Mouse (Mus musculus) neural tube, embryonic 12.5 days (tissue): Measurements from ENCODE around the gene Ap4s1. TPM values are rescaled to one million over a fixed set of nuclear protein-coding genes. Genes with fewer than 3 reads are reported as not detected.
"Not testable (repeated sequence)": the region's sequence is repeated elsewhere in the genome, so short reads cannot be mapped to it uniquely, and the experiment has no call there.

Experiments used
- ATAC-seq: fragments of 200-750 bp; cut with Nextera tagmentation; 2 replicates; pipeline ENCODE4 v1.8.0; 2017; ENCODE audit warnings: low read depth, mild to moderate bottlenecking, moderate TSS enrichment, moderate library complexity; ENCODE audit not compliant: low FRiP score
- H3K27ac ChIP-seq: fragments of 300-500 bp; sonication (generic); 2 replicates; pipeline ENCODE4 v1.5.1; 2016
- H3K27me3 ChIP-seq: fragments of 300-500 bp; sonication (generic); replicated peaks from 2 replicates; pipeline ENCODE4 v1.6.1; 2016; ENCODE audit warnings: mild to moderate bottlenecking
- H3K36me3 ChIP-seq: fragments of 300-500 bp; sonication (generic); 2 replicates; pipeline ENCODE4 v1.6.1; 2016; ENCODE audit warnings: mild to moderate bottlenecking
- H3K4me1 ChIP-seq: fragments of 300-500 bp; sonication (generic); 2 replicates; pipeline ENCODE4 v1.6.1; 2016
- H3K4me2 ChIP-seq: fragments of 300-500 bp; sonication (generic); replicated peaks from 2 replicates; pipeline ENCODE4 v1.6.1; 2016; ENCODE audit warnings: mild to moderate bottlenecking
- H3K4me3 ChIP-seq: fragments of 300-500 bp; sonication (generic); 2 replicates; pipeline ENCODE4 v1.5.1; 2016
- H3K9ac ChIP-seq: fragments of 300-500 bp; sonication (generic); 2 replicates; pipeline ENCODE4 v1.6.1; 2016; ENCODE audit warnings: mild to moderate bottlenecking
- H3K9me3 ChIP-seq: fragments of 300-500 bp; sonication (generic); 2 replicates; pipeline ENCODE4 v1.6.1; 2016; ENCODE audit warnings: mild to moderate bottlenecking
- WGBS: fragments of 180-500 bp; shearing (Covaris S2); methylation state at CpG from one replicate; pipeline ENCODE4 v1.1.7; 2016; 5-methylcytosine and 5-hydroxymethylcytosine counted together
- polyA plus RNA-seq: library from polyadenylated mRNA; unstranded; fragments of >200 nt; fragmentation: Nextera tagmentation; extraction: Ambion mirVana; gene quantifications from 2 replicates; pipeline ENCODE4 v1.2.1, GENCODE M21; 2016

Gene Ap4s1
- 49.9 and 54.4 TPM in 2 replicates for polyA plus RNA-seq

DNA sequence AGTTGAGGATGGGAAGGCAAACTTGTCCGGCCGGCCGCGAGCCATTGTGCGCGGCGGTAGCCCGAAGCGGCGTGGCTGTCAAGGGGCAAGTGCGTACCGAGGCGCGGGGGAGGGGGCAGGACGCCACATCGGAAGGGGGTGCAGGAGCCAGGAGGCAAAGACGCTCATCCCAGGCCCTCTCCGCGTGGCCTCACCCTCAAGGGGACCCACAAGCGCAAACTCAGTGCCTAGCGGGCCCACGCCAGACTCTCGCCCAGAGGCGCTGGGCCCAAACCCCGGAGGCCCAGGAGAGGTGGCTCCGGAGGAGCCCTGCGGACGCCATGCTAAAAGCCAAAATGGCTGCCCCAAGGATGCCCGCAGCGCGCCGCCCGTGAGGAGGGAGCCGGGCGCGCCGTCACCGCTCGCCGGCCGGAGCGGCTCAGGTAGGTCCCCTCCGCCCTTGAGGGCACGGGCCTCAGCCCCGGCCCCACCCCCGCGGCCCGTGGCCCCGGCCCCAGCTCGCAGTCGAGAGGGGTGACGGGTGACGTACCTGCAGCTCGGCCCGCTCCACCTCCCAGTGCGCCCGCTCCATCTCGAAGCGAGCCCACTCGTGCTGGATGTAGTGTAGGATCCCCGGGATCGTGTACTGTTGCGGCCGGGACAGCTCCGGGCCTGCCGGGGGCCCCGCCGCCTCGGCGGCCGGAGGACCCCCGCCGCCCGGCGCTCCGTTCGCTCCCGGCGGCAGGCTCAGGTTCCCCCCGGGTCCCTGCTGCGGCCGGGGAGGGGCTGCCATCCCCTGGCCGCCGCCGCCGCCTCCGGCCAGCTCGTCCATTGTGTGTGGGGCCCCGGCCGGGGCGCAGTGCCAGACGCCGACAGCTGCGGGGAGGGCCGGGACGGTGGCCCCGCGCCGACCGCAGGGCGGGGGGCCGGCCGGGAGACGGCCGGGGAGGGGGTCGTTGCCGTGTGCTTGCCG lies at the start of gene Ap4s1:
Gene Ap4s1 (plus strand): TSS at position 141 of the 952 bp plus-strand sequence.
- Histone ChIP-seq H3K36me3 (no peaks in the 10 kb centered on the region), H3K4me3 (peak within 1 kb of the TSS; percentile 95), H3K9me3 (no peaks in the 10 kb centered on the region), H3K4me2 (peak within 1 kb of the TSS; percentile 65), H3K9ac (peak within 1 kb of the TSS; percentile 98), H3K4me1 (peaks cover 8% of the 10 kb centered on the region), H3K27me3 (no peaks in the 10 kb centered on the region), H3K27ac (peak within 1 kb of the TSS; percentile 99)
- under 1% methylated on average over 107 of the region's 108 CpGs for WGBS
- ATAC-seq: peak; percentile 82

DNA sequence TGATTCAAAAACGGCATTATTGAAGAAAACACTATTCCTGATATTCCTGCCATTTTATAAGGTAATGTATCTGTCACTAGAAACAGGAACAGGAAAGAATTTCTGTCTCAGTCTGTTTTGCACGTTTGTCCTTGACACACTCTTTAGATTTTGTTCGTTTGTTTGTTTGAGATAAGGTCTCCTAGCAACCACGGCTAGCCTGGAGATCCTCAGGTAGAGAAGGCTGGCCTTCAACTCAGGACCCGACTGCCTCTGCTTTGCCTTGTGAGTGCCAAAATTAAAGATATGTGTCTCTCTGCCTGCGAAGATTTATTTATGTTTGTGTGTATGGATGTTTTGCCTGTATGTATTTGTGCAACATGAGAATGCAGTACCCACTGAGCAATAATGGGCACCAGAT lies 49.0 kb upstream of the Ap4s1 start:
- WGBS: 83% methylated on average over 6 of the region's 6 CpGs
- Histone ChIP-seq H3K4me2 (no peak overlapping the region), H3K27ac (no peak overlapping the region), H3K36me3 (0 out of 2 replicates have a peak, but pooled peaks cover 9% of the 10 kb centered on the region), H3K27me3 (no peaks in the 10 kb centered on the region), H3K4me1 (no peaks in the 10 kb centered on the region), H3K9ac (no peak overlapping the region), H3K4me3 (no peak overlapping the region), H3K9me3 (no peaks in the 10 kb centered on the region)
- no peak for ATAC-seq

DNA sequence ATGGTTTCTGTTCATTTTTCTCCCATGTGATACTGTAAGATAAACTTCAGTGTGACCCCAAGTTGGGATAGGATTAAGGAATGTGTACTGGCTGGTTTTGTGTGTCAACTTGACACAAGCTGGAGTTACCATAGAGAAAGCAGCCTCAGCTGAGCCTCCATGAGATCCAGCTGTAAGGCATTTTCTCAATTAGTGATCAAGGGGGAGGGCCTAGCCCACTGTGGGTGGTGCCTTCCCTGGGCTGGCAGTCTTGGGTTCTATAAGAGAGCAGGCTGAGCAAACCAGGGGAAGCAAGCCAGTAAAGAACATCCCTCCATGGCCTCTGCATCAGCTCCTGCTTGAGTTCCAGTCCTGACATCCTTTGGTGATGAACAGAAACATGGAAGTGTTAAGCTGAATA lies 41.4 kb upstream of the Ap4s1 start:
- H3K4me2 ChIP-seq, H3K9ac ChIP-seq, H3K9me3 ChIP-seq, H3K27me3 ChIP-seq, H3K4me3 ChIP-seq, H3K4me1 ChIP-seq, H3K27ac ChIP-seq, ATAC-seq: not testable (repeated sequence)
- peaks cover 29% of the 10 kb centered on the region for H3K36me3 ChIP-seq

DNA sequence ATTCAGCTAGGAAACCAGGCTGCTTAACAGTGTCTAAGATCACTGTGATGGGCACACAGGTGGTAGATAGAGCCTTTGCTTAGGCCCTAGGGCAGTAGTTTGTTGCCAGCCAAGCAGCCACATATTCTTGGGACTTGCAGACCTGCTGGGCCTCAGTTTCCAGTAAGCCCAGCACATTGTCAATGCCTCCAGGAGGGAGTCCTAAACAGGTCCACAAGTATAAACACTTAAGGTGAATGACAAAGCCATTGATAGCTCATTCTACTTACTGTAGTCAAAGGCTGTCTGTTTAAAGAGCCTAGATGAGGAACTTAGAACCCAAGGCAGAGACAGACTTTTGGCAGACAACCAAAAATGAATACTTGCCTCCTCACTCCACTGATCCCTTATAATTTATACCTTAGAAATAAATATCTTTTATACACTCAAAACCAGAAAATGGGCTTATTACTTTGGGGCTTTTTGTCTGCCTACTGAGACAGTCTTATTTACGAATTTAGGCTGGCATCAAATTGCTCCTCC lies 34.8 kb upstream of the Ap4s1 start:
- no peaks in the 10 kb centered on the region for H3K27me3 ChIP-seq
- no peak for ATAC-seq
- no peaks in the 10 kb centered on the region for H3K9me3 ChIP-seq
- H3K27ac ChIP-seq: no peak overlapping the region
- 90% methylated on average over 1 of the region's 1 CpGs for WGBS
- no peak overlapping the region for H3K4me3 ChIP-seq
- peaks cover 13% of the 10 kb centered on the region; the same call in 1 of the 2 replicates for H3K36me3 ChIP-seq
- H3K9ac ChIP-seq: no peak overlapping the region
- H3K4me1 ChIP-seq: no peaks in the 10 kb centered on the region
- no peak overlapping the region for H3K4me2 ChIP-seq

DNA sequence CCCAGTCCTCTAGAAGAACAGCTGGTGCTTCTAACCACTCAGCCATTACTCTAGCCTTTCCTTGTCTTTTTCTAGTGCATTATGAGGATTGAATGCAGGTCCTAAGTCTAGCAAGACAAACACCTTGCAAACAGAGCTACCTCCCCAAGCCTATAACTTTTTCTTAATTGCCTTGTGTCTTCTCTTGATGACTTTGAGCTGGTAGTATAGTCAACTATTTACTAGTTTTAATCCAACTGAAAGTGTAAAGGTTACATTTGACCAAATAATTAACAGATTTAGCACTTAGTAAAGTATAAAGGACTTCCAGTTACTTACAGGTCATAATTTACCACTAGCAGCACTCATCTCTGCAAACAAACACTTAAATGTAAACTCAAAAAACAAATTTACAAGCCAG lies 27.8 kb upstream of the Ap4s1 start:
- no peak for ATAC-seq
- Histone ChIP-seq H3K27ac (no peak overlapping the region), H3K36me3 (no peaks in the 10 kb centered on the region), H3K4me2 (no peak overlapping the region), H3K9ac (no peak overlapping the region), H3K9me3 (no peaks in the 10 kb centered on the region), H3K27me3 (no peaks in the 10 kb centered on the region), H3K4me1 (no peaks in the 10 kb centered on the region), H3K4me3 (no peak overlapping the region)

DNA sequence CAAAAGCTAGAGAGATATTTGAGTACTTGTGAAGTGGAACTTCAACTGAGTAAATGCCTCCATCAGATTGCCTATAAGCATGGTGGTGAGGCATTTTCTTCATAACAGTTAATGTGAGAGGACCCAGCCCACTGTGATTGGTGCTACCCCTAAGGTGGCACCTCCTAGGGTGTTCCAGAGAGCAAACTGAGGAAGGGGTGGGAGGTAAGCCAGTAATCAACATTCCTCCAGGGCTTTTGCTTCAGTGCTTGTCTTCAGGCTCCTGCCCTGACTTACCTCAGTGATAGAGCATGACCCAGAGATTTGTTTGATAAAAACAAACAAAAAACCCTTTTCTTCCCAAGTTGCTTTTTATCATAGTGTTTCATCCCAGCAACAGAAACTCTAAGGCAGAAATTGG lies 26.9 kb upstream of the Ap4s1 start:
- H3K9ac ChIP-seq: no peak overlapping the region
- H3K36me3 ChIP-seq: no peaks in the 10 kb centered on the region
- no peak for ATAC-seq
- no peak overlapping the region for H3K27ac ChIP-seq
- no peaks in the 10 kb centered on the region for H3K27me3 ChIP-seq
- H3K4me2 ChIP-seq: no peak overlapping the region
- no peak overlapping the region for H3K4me3 ChIP-seq
- H3K4me1 ChIP-seq: no peaks in the 10 kb centered on the region
- H3K9me3 ChIP-seq: no peaks in the 10 kb centered on the region

DNA sequence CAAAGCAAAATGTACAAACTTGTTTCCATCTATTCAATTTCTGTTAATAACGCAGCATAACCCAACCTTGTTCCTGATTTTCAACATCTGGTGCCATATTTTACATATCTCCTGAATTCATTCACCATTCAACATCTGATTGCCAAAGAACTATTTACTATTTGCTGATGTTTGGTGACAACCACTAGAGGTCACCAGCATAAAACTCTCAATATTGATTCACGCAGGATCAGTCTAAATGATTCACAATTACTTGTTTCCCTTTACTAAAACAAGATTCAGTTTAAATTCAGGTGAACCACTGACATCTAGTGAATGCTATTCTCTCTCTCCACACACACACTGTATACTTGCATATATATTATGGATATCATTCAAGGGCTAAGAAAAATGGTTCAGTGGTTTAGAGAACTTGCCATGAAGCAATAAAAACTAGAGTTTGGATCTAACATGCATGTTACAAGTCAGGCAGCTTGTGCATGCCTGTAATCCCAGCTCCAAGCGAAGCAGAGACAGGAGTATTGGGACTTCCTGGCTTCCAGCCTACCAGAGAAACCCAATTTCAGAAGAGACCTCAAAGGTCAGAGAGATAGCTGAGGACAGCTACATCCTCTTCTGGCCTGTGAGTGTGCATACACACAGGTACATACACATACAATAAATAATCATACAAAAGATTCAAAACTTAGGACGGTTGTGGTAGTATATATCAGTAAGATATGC lies 24.0 kb upstream of the Ap4s1 start:
- ATAC-seq: no peak
- no peak overlapping the region for H3K9ac ChIP-seq
- no peaks in the 10 kb centered on the region for H3K36me3 ChIP-seq
- no peaks in the 10 kb centered on the region for H3K4me1 ChIP-seq
- H3K4me3 ChIP-seq: no peak overlapping the region
- H3K27me3 ChIP-seq: no peaks in the 10 kb centered on the region
- H3K4me2 ChIP-seq: no peak overlapping the region
- no peak overlapping the region for H3K27ac ChIP-seq
- WGBS: 86% methylated on average over 4 of the region's 4 CpGs
- H3K9me3 ChIP-seq: no peaks in the 10 kb centered on the region

DNA sequence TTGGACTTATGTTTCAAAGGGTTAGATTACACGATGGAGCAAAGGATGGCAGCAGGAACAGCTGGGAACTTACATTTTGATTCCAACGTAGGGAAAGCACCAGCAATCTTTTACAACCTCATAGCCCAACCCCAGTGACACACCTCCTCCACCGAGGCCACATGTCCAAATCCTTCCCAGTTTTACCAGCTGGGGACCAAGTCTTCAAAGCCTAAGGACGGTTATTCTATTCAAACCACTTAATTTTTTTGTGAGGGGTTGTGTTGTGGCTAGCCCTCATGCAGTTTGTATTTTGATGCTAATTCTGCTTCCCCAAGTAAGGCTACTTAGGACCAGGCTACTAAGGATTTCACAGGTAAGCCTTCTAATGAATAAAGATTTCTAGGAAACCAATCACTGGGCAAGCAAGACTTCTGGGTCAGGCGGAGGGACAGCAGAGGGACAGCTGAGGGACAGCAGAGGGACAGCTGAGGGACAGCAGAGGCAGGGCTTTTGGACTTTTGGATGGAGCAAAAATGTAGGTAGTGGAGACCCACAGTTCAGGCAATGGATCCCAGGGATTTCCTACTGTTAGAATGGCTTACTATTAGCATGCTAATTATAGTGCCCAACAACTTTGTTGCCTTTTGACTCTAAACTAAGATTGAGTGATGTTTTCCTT lies 19.5 kb upstream of the Ap4s1 start:
- no peaks in the 10 kb centered on the region for H3K4me1 ChIP-seq
- no peaks in the 10 kb centered on the region for H3K9me3 ChIP-seq
- no peak overlapping the region for H3K27ac ChIP-seq
- 19% methylated on average over 5 of the region's 5 CpGs for WGBS
- H3K9ac ChIP-seq: no peak overlapping the region
- H3K4me3 ChIP-seq: no peak overlapping the region
- H3K36me3 ChIP-seq: no peaks in the 10 kb centered on the region
- no peaks in the 10 kb centered on the region for H3K27me3 ChIP-seq
- ATAC-seq: no peak
- H3K4me2 ChIP-seq: no peak overlapping the region

DNA sequence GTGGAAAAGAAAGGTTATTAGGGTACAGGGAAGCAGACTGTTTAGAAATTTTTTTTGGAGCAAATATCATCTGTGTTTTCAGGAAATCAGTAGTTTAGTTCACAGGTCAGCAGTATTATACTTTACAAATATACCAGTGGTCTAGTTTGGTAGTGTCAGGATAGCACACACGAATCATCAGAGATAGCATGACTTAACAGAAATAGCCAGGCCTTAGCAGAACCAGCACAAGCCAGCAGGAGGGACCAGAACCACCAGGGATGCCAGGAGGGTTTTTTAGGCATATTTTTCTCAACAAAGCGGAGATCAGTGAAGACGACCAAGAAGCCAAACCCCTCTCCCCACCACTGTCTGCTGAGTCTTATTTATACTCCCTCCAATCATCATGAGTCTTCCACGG lies 17.6 kb upstream of the Ap4s1 start:
- Histone ChIP-seq H3K27me3 (no peaks in the 10 kb centered on the region), H3K4me1 (no peaks in the 10 kb centered on the region), H3K4me2 (no peak overlapping the region), H3K27ac (no peak overlapping the region), H3K9me3 (no peaks in the 10 kb centered on the region), H3K4me3 (no peak overlapping the region), H3K9ac (no peak overlapping the region), H3K36me3 (no peaks in the 10 kb centered on the region)
- WGBS: 60% methylated on average over 4 of the region's 4 CpGs
- ATAC-seq: no peak

DNA sequence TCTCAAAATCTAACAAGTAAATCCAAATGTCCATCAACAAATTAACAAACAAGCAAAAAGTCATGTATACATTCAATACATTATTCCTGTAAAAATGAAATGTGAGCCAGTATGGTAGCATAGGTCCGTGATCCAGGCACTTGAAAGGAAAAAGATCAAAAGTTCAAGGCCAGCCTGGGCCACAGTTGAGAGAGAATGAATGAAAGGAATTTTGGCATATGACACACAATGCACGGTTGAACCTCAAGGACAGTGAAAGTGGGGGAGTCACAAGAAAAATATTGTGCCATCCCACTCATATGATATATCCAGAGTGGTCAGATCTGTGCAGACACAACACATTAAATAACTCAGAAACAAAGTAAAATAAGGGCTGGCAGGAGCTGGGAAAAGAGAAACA lies 14.4 kb upstream of the Ap4s1 start:
- Histone ChIP-seq H3K27ac (no peak overlapping the region), H3K4me2 (no peak overlapping the region), H3K9ac (no peak overlapping the region), H3K9me3 (no peaks in the 10 kb centered on the region), H3K4me1 (peaks cover 3% of the 10 kb centered on the region; the same call in 1 of the 2 replicates), H3K36me3 (no peaks in the 10 kb centered on the region), H3K27me3 (no peaks in the 10 kb centered on the region), H3K4me3 (no peak overlapping the region)
- 75% methylated on average over 2 of the region's 2 CpGs for WGBS
- no peak for ATAC-seq

DNA sequence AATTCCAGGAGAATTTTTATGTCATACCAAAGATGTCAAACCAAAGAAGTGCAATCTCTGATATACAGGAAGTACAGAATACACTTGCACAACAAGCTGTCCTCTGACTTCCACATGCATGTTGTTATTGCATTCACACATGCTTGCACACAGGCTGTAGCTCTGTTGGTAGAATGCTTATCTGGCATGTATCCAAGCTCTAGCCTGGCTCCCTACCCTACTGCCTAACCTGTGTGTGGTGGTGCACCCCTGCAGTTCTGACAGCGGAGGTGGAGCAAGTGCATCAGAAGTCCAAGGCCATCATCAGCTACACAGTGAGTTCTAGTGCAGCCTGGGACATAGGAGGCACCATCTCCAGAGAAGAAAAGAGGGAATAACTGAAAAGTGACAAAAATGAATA lies 12.0 kb upstream of the Ap4s1 start:
- Histone ChIP-seq H3K27ac (no peak overlapping the region), H3K4me1 (peaks cover 3% of the 10 kb centered on the region; the same call in 1 of the 2 replicates), H3K4me3 (no peak overlapping the region), H3K4me2 (no peak overlapping the region), H3K36me3 (no peaks in the 10 kb centered on the region), H3K9ac (no peak overlapping the region), H3K9me3 (no peaks in the 10 kb centered on the region), H3K27me3 (no peaks in the 10 kb centered on the region)
- WGBS: 88% methylated on average over 1 of the region's 1 CpGs
- ATAC-seq: no peak

DNA sequence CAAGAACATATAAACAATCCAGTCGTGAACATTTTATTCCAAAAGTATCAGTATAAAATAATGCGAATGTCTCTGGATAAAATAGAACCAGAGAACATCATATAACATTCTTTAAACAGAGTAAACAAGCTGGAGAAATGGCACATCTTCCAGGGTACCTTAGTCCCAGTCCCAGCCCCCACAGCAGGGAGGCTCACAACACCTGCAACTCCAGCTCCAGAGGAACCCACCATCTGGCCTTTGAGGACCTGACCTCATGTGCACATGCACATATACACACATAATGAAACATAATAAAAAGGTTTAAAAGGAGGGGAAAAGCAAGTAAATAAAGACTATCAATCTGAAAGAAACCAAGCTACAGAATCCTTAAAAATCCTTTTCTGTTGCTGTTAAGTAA lies 2.3 kb upstream of the Ap4s1 start:
- 94% methylated on average over 2 of the region's 2 CpGs for WGBS
- Histone ChIP-seq H3K36me3 (no peaks in the 10 kb centered on the region), H3K4me2 (no peak overlapping the region; the same call in 1 of the 2 replicates), H3K4me1 (peaks cover 8% of the 10 kb centered on the region), H3K27me3 (no peaks in the 10 kb centered on the region), H3K9me3 (no peaks in the 10 kb centered on the region), H3K4me3 (no peak overlapping the region), H3K27ac (no peak overlapping the region), H3K9ac (no peak overlapping the region)
- no peak for ATAC-seq
